Mouse (Mus musculus): ENCODE measurements around the gene Rcn3.

DNA sequence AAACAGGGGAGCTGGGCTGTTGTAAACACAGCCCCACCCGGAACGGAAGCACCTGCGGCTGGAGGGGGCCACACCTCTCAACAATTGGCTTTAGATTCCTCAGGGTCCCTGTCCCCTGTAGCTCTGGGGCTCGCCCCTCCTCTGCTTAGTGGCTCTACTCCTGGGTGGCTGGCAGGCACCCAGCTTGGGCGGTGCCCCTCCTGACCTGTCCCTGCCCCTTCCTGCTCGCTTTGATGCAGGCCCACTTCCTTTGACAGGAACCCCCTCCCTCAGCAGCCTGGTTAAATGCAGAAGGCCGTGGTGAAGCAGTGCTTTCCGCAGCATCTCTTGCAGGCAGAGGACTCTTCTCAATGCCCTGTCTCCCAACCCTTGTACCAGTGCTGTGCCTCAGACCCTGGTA, 29.4 kb upstream of the Rcn3 start:
- TF ChIP-seq POLR2A (IDR thresholded peaks at IDR 0.05; ENCODE audit: borderline replicate concordance, control insufficient read depth, low read depth, low read length) (peak; percentile 17; the same call in 1 of the 2 replicates), CTCF (IDR thresholded peaks at IDR 0.05; ENCODE audit: control insufficient read depth, insufficient read depth, low read length) (no peak)
